Mouse (Mus musculus) stomach, postnatal 0 days (tissue): ENCODE data around the gene Bcor. TPM values are rescaled to one million over a fixed set of nuclear protein-coding genes. Genes with fewer than 3 reads are reported as not detected.

Source experiments
- ATAC-seq: fragments of 200-750 bp; cut with Nextera tagmentation; 2 replicates; pipeline ENCODE4 v1.8.0; 2017; ENCODE audit not compliant: low FRiP score, low TSS enrichment
- DNase-seq: peaks from one replicate; pipeline ENCODE4 v3.0.0-alpha.2; 2016; ENCODE audit warnings: low spot score
- H3K27ac ChIP-seq: fragments of 300-500 bp; sonication (generic); replicated peaks from 2 replicates; pipeline ENCODE4 v1.5.1; 2014; ENCODE audit warnings: mild to moderate bottlenecking, control low read depth
- H3K27me3 ChIP-seq: fragments of 300-500 bp; sonication (generic); 2 replicates; pipeline ENCODE4 v1.6.1; 2014; ENCODE audit warnings: low read length; ENCODE audit not compliant: control insufficient read depth, insufficient read depth
- H3K36me3 ChIP-seq: fragments of 300-500 bp; sonication (generic); 2 replicates; pipeline ENCODE4 v1.6.1; 2014; ENCODE audit warnings: low read length, mixed read lengths; ENCODE audit not compliant: control insufficient read depth, insufficient read depth
- H3K4me1 ChIP-seq: fragments of 300-500 bp; sonication (generic); replicated peaks from 2 replicates; pipeline ENCODE4 v1.6.1; 2014; ENCODE audit warnings: antibody characterized with exemption; ENCODE audit not compliant: control insufficient read depth, insufficient read depth
- H3K4me2 ChIP-seq: fragments of 300-500 bp; sonication (generic); replicated peaks from 2 replicates; pipeline ENCODE4 v1.6.1; 2014; ENCODE audit warnings: low read depth, mild to moderate bottlenecking, control low read depth, moderate library complexity
- H3K4me3 ChIP-seq: fragments of 300-500 bp; sonication (generic); 2 replicates; pipeline ENCODE4 v1.5.1; 2014; ENCODE audit warnings: low read depth, low read length, control low read depth
- H3K9ac ChIP-seq: fragments of 300-500 bp; sonication (generic); 2 replicates; pipeline ENCODE4 v1.6.1; 2014; ENCODE audit warnings: mild to moderate bottlenecking, low read length, control low read depth, mixed read lengths
- H3K9me3 ChIP-seq: fragments of 300-500 bp; sonication (generic); 2 replicates; pipeline ENCODE4 v1.6.1; 2016; ENCODE audit warnings: low read length; ENCODE audit not compliant: control insufficient read depth
- CTCF ChIP-seq: IDR thresholded peaks from 2 replicates; pipeline ENCODE4 v1.5.1; 2016; ENCODE audit warnings: antibody characterized with exemption, low read depth, mild to moderate bottlenecking, moderate library complexity
- EP300 ChIP-seq: optimal IDR thresholded peaks from 2 replicates; pipeline ENCODE3; 2016; ENCODE audit warnings: antibody characterized with exemption
- WGBS: fragments of 180-500 bp; shearing (Covaris S2); extraction: QIAGEN DNeasy Blood & Tissue Kit; methylation state at CpG from one replicate; pipeline ENCODE4 v1.1.7; 2014; 5-methylcytosine and 5-hydroxymethylcytosine counted together
- polyA plus RNA-seq: library from polyadenylated mRNA; unstranded; fragments of >200 nt; fragmentation: Nextera tagmentation; extraction: Ambion mirVana; gene quantifications from 2 replicates; pipeline ENCODE4 v1.2.1, GENCODE M21; 2015

Bcor gene
- polyA plus RNA-seq, 1 experiment from 2014 or later = 5.5 TPM

- Histone ChIP-seq H3K4me1 (no peaks in the 10 kb centered on the region), H3K4me2 (no peak overlapping the region), H3K27ac (no peak overlapping the region), H3K27me3 (no peaks in the 10 kb centered on the region), H3K9me3 (no peaks in the 10 kb centered on the region), H3K4me3 (no peak overlapping the region), H3K36me3 (no peaks in the 10 kb centered on the region), H3K9ac (no peak overlapping the region)
- TF ChIP-seq CTCF (no peak), EP300 (no peak)
- DNase-seq (no peak), ATAC-seq (no peak)
- 71% methylated on average over 1 of the region's 1 CpGs for WGBS
Measured at GRCm38 (mm10) chrX:12010660-12011059, 149.5 kb downstream of the Bcor start.

- no peak overlapping the region for H3K4me2 ChIP-seq
- ATAC-seq (no peak), DNase-seq (no peak)
- H3K4me3 ChIP-seq = no peak overlapping the region
- no peaks in the 10 kb centered on the region for H3K27me3 ChIP-seq
- WGBS = 45% methylated on average over 3 of the region's 3 CpGs
- TF ChIP-seq EP300 (no peak), CTCF (no peak)
- no peaks in the 10 kb centered on the region for H3K4me1 ChIP-seq
- no peak overlapping the region for H3K9ac ChIP-seq
- no peaks in the 10 kb centered on the region for H3K36me3 ChIP-seq
- no peaks in the 10 kb centered on the region for H3K9me3 ChIP-seq
- no peak overlapping the region for H3K27ac ChIP-seq
Measured at GRCm38 (mm10) chrX:12009046-12009445, 151.1 kb downstream of the Bcor start.

DNA sequence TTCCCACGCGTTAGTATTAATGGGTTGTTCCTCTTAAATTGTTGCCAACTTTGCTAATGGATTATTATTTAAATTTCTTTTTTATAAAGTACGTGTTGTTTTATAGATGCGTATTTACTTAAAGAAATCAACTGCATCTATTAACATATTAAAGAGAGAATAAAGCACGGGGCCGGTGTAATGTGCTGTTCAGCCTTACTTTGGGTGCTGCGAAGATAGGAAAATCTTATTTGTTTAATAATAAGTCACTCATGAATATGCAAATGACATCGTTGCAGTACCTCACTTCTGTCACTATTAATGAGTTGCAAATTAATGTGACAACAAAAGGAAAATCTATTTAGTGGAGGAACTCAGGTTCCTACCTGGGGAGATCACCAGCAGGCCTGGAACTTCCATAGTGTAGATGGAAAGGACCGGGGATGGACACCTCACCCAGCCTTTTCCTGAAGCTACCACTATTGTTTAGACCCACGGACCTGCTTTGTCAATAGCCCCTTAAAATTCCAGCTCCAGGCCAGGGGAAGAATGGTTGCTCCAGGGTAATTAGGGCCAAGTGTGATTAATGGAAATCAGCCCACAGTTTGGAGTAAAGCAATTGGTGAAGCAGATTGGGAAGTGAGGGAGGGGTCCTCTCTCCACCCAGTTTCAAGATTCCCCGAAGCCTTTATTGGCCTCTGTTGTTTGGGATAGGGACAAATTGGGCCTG lies 152.2 kb downstream of the Bcor start:
- H3K27ac ChIP-seq = no peak overlapping the region
- ATAC-seq = no peak
- H3K4me2 ChIP-seq = no peak overlapping the region
- H3K4me1 ChIP-seq = no peaks in the 10 kb centered on the region
- H3K9me3 ChIP-seq = no peaks in the 10 kb centered on the region
- no peaks in the 10 kb centered on the region for H3K27me3 ChIP-seq
- no peak for TF ChIP-seq EP300
- TF ChIP-seq CTCF = no peak
- H3K9ac ChIP-seq = no peak overlapping the region
- 53% methylated on average over 11 of the region's 11 CpGs for WGBS
- H3K36me3 ChIP-seq = no peaks in the 10 kb centered on the region
- no peak for DNase-seq
- no peak overlapping the region for H3K4me3 ChIP-seq

GRCm38 (mm10) chrX:12006882-12007753 lies 153.0 kb downstream of the Bcor start:
- H3K36me3 ChIP-seq = no peaks in the 10 kb centered on the region
- peak overlapping the region; percentile 63 for H3K27ac ChIP-seq
- H3K4me1 ChIP-seq = no peaks in the 10 kb centered on the region
- H3K4me2 ChIP-seq = peak overlapping the region; percentile 57
- peak overlapping the region; percentile 65 for H3K9ac ChIP-seq
- peak; percentile 69 for ATAC-seq
- peak; percentile 80 for DNase-seq
- H3K4me3 ChIP-seq = peak overlapping the region; percentile 43
- no peaks in the 10 kb centered on the region for H3K27me3 ChIP-seq
- no peaks in the 10 kb centered on the region for H3K9me3 ChIP-seq
- TF ChIP-seq EP300 (no peak), CTCF (no peak)
- WGBS = 7% methylated on average over 33 of the region's 75 CpGs

- no peaks in the 10 kb centered on the region for H3K9me3 ChIP-seq
Measured at GRCm38 (mm10) chrX:12006031-12006881, 153.9 kb downstream of the Bcor start.

More at GRCm38 (mm10) chrX:12006031-12006881, 153.9 kb downstream of the Bcor start:
- Histone ChIP-seq H3K4me3 (peak overlapping the region; percentile 43), H3K36me3 (no peaks in the 10 kb centered on the region), H3K27me3 (no peaks in the 10 kb centered on the region), H3K4me2 (peak overlapping the region; percentile 57), H3K9ac (peak overlapping the region; percentile 65), H3K4me1 (no peaks in the 10 kb centered on the region), H3K27ac (peak overlapping the region; percentile 63)
- no peak for TF ChIP-seq EP300
- TF ChIP-seq CTCF = no peak
- peak; percentile 80 for DNase-seq
- 3% methylated on average over 47 of the region's 57 CpGs for WGBS
- ATAC-seq = peak; percentile 62
